13 mouse cellular contexts compared by ENCODE assay signal in the genomic region with DNA sequence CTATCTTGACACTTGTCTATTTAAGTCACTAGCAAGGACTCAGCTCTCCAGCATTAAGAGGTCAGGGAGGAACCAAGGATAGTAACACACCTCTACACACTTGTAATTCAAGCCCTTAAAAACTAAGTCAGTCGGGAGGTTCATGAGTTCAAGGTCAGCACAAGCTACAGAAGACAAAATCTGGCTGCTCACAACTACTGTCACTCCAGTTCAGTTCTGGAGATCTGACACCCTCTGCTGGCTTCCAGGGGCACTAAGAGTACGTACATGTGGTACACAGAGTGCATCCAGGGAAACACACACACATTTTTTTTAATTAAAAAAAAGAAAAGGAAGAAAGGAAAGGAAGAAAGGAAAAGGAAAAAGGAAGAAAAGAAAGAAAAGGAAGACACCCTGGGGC. TPM values are rescaled to one million over a fixed set of nuclear protein-coding genes. Genes with fewer than 3 reads are reported as not detected.
DNase-seq lines count a peak whose midpoint lies in the region; TF ChIP-seq lines count a peak whose summit lies in the region.
"Had no signal": no experiment of that assay in that cellular context is flagged by ENCODE, and none has a peak within 500 bp of the region (broad histone marks: within the 10 kb centered on the region; RNA-seq: fewer than 3 reads in every experiment).

No protein-coding gene starts in this region.

- peak; percentile 28 for DNase-seq in embryo, embryonic 10.5 days (ENCODE audit: low spot score)
- DNase-seq in embryo, embryonic 10 days (ENCODE audit: low spot score), result no peak
- DNase-seq in layer of hippocampus, adult 2 months (ENCODE audit: low spot score in 2 of 2), result peak in 1 of 2 experiments; percentile 47
- DNase-seq in layer of hippocampus, postnatal 10 days (ENCODE audit: low spot score in 2 of 2), result no peak
- DNase-seq in 3T3-L1 (ENCODE audit: low read depth, low spot score) (peak; percentile 44), NIH3T3 (ENCODE audit: low read depth) (peak; percentile 58)
- no peak for DNase-seq in spleen, postnatal 10 days (ENCODE audit: low spot score in 2 of 2)
- no peak for DNase-seq in ovary, postnatal 36 days (ENCODE audit: low spot score)
- DNase-seq: cerebellum, adult 11 months had no signal

- no peak overlapping the region for H3K27ac ChIP-seq in layer of hippocampus, adult 2 months
- H3K27ac ChIP-seq: forebrain, embryonic 15.5 days; midbrain, embryonic 15.5 days; stomach, embryonic 15.5 days had no signal

- peak; percentile 76 for TF ChIP-seq CTCF in layer of hippocampus, adult 2 months (conservative IDR thresholded peaks at IDR 0.05)

- H3K4me3 ChIP-seq in layer of hippocampus, adult 2 months, result no peak overlapping the region
- H3K4me3 ChIP-seq: forebrain, embryonic 15.5 days; heart, embryonic 13.5 days; midbrain, embryonic 15.5 days; stomach, embryonic 15.5 days had no signal

RNA-seq across cellular contexts. Expression of gene Cnnm3, which starts 14.9 kb away (rescaled TPM):
- 10 to 100 TPM; 33.1 to 38.1 TPM for total RNA-seq in layer of hippocampus, adult 2 months (2021)
- 10 to 100 TPM; 35.0 to 39.8 TPM for total RNA-seq in layer of hippocampus, postnatal 10 days (2021)

RNA-seq across cellular contexts. Expression of gene Cnnm4, which starts 25.3 kb away (rescaled TPM):
- total RNA-seq in layer of hippocampus, adult 2 months (2021), result 10 to 100 TPM; 16.9 to 17.2 TPM
- 10 to 100 TPM; 18.3 to 18.5 TPM for total RNA-seq in layer of hippocampus, postnatal 10 days (2021)

RNA-seq across cellular contexts. Expression of gene Ankrd23, which starts 40.0 kb away (rescaled TPM):
- total RNA-seq in layer of hippocampus, adult 2 months (2021), result 10 to 100 TPM in 1 of 2 experiments, 1 to 10 TPM in 1; 6.8 to 10.3 TPM
- 1 to 10 TPM; 4.9 to 5.0 TPM for total RNA-seq in layer of hippocampus, postnatal 10 days (2021)

RNA-seq across cellular contexts. Expression of gene Gm42417, which starts 42.5 kb away (rescaled TPM):
- total RNA-seq in layer of hippocampus, adult 2 months (2021), result not detected
- total RNA-seq in layer of hippocampus, postnatal 10 days (2021), result under 1 TPM in 1 of 2 experiments, not detected in 1; 0.18 TPM

RNA-seq across cellular contexts. Expression of gene Ankrd39, which starts 50.5 kb away (rescaled TPM):
- 10 to 100 TPM; 13.4 to 13.7 TPM for total RNA-seq in layer of hippocampus, adult 2 months (2021)
- 10 to 100 TPM; 10.9 to 15.9 TPM for total RNA-seq in layer of hippocampus, postnatal 10 days (2021)

Comparison
In these comparisons a context has a peak if more than half of its experiments do, and no peak if none do; other contexts are left out.
1. DNase-seq: peak in embryo, embryonic 10.5 days (single experiment), 3T3-L1 (single experiment) and NIH3T3 (single experiment); none in embryo, embryonic 10 days (single experiment), layer of hippocampus, postnatal 10 days (0 of 2), spleen, postnatal 10 days (0 of 2) and ovary, postnatal 36 days (single experiment).